Mouse (Mus musculus): ENCODE measurements around the gene Map6.

The Map6 gene

DNA sequence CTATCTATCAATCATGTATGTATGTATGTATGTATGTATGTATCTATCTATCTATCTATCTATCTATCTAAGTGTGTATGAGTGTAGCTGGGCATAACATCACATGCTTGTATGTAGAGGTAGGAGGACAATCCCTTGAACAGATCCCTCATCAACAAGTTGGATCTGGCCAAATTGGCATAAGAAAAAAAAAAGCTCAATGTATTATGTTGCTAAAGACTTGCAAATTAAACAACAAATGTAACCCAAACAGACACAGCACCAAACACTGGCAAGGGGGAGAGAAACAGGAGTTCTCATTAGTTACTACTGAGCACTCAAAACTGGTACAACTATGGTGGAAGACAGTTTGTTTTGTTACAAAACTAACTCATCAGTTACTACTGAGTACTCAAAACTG lies 2.6 kb upstream of the Map6 start:
- no peak for DNase-seq (ENCODE audit: low spot score)

DNA sequence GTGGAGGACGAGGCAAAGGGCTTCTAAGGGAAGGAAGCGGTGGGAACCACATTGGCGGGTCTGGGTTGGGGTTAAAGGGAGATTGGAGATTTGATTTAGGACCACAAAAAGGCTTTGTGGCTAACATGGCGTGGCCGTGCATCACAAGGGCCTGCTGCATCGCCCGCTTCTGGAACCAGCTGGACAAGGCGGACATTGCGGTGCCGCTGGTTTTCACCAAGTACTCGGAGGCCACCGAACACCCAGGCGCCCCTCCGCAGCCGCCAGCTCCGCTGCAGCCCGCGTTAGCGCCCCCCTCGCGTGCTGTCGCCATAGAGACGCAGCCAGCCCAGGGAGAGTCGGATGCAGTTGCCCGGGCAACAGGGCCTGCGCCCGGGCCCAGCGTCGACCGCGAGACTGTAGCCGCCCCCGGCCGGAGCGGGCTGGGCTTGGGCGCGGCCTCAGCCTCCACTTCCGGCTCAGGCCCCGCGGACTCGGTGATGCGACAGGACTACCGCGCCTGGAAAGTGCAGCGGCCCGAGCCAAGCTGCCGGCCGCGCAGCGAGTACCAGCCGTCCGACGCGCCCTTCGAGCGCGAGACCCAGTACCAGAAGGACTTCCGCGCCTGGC lies 754 bp downstream of the Map6 start:
- DNase-seq (ENCODE audit: low spot score), result peak; percentile 46

DNA sequence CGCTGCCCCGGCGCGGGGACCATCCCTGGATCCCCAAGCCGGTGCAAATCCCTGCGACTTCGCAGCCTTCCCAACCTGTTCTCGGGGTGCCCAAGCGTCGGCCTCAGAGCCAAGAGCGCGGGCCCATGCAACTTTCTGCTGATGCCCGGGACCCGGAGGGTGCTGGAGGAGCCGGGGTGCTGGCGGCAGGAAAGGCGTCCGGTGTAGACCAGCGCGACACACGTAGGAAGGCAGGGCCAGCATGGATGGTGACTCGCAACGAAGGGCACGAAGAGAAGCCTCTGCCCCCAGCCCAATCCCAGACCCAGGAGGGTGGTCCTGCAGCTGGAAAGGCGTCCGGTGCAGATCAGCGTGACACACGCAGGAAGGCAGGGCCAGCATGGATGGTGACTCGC lies 1.3 kb downstream of the Map6 start:
- no peak for DNase-seq (ENCODE audit: low spot score)

DNA sequence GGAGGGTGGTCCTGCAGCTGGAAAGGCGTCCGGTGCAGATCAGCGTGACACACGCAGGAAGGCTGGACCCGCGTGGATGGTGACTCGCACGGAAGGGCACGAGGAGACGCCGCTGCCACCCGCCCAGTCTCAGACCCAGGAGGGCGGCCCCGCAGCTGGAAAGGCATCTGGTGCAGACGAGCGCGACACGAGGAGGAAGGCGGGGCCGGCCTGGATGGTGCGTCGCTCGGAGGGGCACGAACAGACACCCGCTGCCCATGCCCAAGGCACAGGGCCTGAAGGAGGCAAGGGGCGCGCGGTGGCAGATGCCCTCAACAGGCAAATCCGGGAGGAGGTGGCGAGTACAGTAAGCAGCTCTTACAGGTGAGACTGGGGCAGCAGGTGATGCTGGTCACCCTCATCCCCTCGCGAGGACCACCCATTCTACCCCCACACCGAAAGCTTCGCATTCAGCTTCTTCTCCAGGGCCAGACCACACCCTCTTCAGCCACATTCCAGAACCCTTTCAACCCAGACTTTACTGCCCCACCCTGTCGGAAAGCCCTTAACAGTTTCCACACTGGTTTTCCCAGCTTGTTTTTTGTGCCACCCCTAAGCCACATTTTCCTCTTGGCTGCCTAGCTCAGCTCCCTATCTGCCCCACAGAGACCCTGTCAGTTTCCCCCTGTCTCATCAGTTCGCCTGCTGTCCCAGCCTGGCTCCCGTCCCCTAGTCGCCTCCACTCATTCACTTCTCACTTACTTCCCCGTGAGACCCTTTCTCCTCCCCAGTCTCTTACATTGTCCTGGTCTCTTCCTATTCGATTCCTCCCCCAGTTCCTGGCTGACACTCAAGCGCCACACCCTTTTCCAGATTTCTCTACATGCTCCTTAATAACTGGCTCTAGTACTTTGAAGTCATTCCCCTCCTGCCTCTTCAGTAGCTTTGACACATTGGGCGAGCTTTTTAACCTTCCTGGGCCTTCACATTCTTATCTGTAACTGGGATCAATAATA lies 2.0 kb downstream of the Map6 start:
- peak; percentile 9 for DNase-seq (ENCODE audit: low spot score)

DNA sequence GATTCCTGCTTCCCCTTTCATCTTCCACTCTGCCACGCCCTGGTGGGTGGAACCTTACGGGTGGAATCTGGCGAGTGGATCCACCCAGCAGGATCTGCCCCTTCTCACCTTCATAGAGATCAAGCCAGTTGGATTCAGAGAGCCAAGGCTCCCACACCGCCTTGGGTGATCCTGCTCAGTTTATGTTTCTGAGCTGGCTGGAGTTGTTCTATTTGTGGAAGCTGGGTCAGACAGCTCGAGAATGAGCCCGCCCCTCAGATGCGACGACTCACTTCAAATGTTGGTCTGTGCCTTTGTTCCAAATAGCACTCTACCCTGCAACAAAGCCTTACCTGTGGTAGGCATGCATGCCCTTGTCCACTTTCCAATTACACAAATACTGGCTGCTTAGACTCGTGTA lies 4.4 kb downstream of the Map6 start:
- no peak for DNase-seq (ENCODE audit: low spot score)

DNA sequence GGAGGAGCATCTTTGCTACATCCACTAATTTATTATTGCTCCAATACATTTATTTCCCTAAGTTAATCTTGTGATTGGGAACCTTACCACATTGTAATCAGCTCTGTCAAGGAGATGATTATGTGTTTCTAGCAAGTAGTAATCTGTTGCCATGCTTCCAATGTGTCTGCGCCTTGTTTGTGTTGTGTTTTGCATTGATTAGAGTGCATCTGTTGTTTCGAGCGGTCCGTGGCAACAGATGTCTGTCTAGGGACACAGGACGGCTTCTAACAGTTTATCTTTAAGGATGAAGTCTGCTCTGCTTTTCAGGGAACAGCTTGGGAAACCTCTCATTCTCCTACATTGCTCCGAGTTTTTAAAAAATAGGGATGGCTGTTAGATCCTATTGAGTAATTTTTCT lies 7.9 kb downstream of the Map6 start:
- DNase-seq (ENCODE audit: low spot score), result no peak

DNA sequence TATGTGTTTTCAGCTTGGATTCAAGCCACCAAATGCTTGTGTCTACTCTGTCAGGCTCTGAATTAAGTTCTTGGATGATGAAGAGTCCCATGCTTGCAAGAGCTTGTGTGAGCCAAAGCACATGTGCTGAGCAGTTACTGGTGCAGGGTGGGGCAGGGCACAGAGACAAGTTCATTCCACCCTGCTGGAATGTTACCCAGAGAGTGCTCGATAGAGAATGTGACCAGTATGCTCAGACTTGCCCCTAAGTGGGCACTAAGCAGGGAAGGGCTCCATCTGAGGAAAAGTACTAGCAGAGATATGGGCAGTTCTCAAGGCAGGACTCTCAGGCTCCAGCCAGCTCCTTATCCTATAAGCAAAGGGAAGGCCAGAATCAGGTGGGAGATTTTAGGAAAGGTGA lies 9.4 kb downstream of the Map6 start:
- no peak for DNase-seq (ENCODE audit: low spot score)

DNA sequence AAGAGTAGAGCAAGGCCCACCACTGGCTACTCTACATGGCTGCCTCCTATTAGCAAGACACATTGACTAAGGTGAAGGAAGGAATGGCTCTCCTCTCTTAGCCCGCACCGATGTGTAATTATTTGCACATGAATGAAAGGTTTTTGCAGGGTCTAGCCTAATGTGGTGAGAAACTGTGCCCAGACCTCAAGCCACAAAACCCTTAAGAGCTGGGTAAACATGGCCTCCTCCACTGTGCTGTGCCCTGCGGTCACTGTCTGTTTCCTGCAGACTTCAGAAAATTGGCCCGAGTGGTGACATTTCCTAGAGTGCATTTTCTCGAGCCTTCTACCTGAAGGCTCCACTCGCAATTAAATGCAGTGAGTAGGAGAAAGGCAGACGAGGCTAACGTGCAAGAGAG lies 11.1 kb downstream of the Map6 start:
- DNase-seq (ENCODE audit: low spot score), result no peak

DNA sequence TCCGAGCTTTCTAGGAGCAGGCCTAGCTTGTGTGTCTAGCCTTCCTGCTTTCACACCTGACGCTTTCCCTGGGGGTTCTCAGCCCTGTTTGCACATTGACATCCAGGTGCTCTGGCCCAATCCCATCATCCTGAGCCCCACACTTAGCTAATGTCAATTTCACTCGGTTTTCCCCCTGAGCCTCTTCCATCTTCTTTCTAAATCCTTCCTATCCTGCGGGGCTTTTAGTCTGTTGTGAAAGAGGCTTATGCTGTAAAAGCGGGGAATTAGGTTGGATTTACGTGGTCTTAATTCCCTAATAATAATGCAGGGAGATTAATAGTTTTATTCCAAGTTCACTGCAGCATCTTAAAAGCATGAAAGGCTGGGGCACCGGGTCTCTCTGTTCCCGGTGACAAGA lies 12.3 kb downstream of the Map6 start:
- DNase-seq (ENCODE audit: low spot score), result no peak

DNA sequence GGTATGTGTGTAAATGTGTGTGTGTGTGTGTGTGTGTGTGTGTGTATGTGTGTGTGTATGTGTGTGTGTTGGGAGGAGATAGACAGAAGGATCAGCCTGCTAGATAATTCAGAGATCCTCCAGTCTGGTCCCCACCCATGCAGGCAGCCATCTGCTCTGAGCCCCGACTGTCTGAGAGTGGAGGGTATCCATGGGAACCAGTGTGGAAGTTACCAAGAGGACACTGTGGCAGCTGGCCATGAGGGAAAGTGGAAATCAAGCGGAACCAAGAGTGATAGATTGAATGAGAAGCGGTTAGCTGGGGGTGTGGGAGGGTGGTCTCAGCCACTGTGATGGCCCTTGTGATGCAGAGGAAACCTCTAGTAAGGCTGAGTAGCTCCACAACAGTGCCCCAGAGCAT lies 20.0 kb downstream of the Map6 start:
- DNase-seq (ENCODE audit: low spot score), result no peak

DNA sequence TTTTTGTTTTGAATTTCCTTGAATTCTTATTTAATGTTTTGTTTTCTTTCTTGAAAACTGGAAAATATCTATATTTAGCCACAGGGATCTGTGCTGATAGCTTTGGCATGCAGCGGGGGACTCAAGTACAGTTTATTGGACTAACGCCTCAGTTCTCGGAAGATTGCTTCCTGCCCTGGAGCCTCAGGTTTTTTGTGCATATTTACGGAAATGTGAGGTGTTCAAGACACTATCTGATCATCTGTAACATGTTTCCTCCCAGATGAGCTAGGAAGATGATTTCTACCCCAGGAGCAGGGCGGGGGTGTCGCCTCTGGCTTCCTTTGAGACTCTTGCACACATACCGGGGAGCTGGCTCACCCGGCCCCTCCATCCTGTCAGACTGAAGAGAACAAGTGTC lies 22.8 kb downstream of the Map6 start:
- DNase-seq (ENCODE audit: low spot score), result no peak

DNA sequence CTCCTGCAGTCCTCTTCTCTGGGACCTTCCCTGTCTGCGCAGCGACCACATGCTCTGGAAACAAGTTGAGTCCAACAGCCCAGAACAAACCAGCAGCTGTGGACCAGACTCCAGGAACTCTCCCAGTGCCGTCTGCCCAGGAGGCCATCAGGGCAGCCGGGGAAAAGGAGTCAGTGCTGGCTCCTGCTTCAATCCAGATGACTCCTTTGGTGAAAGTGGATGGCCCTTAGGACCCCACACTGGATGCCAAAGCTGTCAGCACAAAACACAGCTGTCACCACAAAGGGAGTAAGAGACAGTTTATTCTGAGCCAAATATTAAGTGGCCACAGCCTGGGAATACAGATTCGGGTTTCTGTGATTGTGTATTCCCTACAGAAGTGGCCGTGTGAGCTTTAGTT lies 23.7 kb downstream of the Map6 start:
- DNase-seq (ENCODE audit: low spot score), result no peak

DNA sequence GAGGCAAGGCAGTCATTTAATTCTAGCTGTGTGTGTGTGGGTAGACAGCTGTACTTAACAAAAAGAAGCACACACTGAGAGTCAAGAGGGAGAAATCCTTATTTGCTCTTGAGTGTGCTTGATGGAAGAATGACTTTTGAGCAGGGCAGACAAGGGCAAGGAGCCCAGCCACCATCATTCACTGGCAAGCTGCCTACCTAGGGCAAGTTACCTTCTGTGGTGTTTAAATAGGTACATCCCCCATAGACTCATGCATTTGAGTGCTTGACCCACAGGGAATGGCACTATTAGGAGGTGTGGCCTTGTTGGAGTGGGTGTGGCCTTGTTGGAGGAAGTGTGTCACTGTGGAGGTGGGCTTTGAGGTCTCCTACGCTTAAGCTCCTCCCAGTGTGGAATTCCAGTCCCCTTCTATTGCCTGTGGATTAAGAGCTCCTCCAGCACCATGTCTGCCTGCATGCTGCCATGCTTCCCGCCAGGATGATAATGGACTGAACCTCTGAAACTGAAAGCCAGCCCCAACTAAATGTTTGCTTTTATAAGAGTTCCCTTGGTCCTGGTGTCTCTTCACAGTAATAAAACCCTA lies 27.0 kb downstream of the Map6 start:
- DNase-seq (ENCODE audit: low spot score), result no peak

DNA sequence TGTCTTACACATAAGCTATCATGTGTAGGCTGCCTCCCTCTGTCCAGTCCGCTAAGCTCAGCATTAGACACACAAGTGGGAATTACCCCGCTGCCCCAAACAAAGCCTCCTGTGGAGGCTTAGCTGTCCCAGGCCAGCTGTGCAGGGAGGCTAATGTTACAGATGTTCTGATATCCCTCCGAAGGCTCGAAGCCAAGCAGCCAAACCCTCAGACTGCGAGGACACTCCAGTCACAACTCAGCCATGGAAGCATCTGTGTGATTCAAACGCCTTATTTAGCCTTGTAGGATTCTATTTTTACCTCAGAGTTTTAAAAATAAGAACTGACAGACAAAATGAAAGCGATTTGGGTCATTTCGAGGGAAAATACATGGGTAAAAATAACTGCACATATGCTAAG lies 27.9 kb downstream of the Map6 start:
- no peak for DNase-seq (ENCODE audit: low spot score)

DNA sequence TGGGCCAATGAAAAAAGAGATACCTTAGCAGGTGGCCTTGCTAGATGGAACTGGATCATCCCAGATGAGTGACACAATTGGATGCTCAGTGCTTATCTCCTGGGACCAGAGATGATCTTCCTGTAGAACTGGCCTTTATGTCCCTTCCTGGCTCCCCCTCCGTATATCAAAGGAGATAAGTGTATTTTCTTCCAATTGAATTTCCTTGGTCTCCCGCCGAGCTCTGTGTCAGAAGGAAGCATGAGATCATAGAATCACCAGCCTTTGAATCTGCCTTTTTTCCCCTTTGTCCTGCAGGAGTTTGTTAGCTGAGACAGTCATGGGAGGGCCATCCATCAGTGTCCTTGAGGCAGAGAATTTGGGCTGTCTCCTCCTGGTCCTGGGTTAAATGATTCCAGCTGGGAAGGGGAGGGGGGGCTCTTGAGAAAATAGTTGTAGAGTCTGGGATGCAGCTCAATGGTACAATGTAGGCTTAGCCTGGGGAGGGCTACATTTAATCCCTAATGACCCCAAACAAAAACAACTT lies 33.5 kb downstream of the Map6 start:
- no peak for DNase-seq (ENCODE audit: low spot score)

DNA sequence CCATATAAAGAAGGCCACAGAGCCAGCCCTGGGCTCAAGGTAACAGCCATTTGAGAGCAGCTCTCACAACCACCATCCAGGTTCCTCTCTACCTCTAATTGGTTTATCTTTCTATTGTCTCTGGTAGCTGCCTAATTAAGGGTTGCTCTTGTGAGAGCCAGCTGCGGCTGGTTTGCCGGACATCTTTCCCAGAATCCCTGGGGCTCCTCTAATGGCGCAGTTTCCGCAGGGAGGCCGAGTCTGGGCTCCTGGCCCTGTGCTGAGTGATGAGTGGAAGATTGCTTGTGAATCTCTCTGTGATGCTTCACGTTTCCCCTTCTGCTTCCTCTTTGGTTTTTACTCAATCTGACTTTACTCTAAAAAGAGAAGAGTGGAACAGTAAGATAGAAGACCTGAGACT lies 36.8 kb downstream of the Map6 start:
- no peak for DNase-seq (ENCODE audit: low spot score)

DNA sequence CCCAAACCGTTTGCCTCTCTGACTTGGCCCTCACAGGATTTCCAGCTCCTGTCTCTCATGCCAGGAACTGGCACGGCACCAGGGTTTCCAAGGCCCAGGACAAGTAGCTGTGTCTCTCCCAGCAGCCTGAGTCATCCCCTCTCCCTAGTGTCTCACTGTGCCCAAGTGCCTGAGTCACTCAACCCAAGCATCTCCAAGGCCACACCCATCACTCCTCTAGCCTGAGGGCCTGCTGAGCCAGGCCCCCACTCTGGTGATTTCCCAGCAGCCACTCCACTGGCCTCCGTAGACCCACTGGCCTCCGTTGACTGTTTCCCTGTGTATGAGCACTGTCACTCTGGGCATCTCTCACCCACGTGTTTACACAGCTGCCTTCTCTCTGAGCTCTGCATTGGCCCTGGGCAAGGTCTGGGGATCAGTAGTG lies 37.7 kb downstream of the Map6 start:
- peak; percentile 59 for DNase-seq (ENCODE audit: low spot score)

DNA sequence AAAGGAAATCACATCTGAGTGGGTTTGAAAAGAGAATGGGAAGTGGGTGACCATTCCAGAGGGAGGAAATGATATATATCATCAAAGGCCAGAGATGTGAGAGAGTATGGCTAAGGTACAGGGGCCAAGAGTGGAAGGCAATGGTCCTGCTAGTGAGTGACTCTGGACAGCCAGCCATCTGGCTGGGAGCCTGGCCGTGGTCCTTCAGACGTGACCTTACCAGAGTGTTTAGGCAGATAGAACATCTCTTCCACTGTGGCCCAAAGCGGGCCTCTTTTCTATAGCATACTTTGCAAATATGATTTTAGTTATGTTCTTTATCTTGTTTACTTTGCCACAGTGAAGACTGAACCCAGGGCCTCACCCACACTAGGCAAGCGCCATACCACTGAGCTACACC lies 38.4 kb downstream of the Map6 start:
- no peak for DNase-seq (ENCODE audit: low spot score)

DNA sequence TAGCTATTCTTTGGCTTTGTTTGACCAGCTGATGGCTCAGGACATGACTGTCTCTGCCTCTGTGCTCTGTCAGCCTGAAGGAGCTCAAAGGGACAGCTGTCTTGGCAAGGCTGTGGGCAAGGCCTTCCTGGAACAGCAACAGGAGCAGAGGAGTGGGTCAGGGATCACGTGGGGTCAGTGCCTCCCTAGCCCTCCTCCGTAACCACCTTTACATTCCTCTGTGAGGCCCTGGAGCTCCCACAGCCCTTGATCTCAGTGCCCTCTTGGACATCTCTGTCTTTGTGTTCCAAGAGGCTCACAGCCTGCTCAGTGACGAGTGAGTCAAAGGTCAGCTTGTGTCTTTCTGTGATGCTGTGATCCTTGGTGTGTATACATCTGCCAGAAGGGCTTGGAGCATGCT lies 39.4 kb downstream of the Map6 start:
- no peak for DNase-seq (ENCODE audit: low spot score)

DNA sequence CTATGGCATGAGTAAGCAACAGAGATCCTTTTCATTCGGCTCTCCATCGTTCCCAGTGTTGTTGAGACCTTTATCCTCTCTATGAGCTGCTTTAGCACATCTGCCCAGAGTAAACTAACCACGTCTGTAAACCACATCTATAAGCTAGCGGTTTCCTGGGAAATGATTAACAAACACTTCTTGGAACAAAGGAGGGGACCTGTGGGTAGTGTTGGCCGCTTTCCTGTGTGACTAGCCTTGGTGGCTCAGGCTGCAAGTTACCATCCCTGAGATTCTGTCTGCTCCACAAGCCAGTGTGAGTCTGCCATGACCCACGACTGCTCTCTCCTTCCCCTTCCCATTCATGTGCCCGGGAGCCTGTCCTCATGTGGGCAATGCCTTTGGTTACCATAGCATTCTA lies 44.2 kb downstream of the Map6 start:
- DNase-seq (ENCODE audit: low spot score), result no peak

DNA sequence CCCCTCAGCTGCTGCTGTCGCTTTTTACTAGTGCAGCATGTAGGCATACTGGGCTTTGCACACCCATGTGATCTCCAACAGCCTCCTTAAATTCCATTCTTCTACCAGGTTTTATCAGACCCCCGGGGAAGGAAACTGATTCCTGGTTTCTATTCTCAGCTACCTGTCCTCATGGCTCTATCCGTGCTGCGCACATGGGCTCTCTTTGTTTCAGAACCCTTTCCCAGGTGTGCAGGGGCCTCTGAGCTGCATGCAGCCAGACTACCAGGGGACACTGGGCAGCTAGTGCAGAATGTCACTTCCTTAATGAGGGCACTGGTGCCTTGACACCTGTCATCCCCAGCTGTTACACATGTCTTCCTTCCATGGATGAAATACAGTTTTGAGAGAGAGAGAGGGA lies 44.8 kb downstream of the Map6 start:
- DNase-seq (ENCODE audit: low spot score), result no peak

DNA sequence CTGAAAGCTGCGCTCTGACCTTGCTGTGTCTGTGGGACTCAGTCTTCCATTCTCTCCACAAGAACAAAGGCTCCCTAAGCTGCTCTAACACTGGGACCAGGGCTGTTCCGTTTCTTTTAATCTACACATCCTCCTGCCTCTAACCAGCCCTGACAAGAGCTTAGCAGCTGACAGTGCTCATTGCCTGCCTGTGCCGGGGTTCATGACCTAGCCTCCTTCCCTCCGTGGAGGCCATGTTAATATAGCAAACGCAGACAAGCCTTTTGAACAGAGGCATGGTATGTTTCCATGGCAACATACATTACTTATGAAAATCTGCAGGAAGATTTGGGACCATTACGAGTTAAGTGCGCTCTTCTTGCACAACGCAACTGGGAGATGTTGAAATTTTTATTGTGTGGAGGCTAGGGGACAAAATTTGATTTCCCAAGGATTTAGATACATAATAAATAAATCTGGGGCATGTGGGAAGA lies 45.5 kb downstream of the Map6 start:
- no peak for DNase-seq (ENCODE audit: low spot score)

DNA sequence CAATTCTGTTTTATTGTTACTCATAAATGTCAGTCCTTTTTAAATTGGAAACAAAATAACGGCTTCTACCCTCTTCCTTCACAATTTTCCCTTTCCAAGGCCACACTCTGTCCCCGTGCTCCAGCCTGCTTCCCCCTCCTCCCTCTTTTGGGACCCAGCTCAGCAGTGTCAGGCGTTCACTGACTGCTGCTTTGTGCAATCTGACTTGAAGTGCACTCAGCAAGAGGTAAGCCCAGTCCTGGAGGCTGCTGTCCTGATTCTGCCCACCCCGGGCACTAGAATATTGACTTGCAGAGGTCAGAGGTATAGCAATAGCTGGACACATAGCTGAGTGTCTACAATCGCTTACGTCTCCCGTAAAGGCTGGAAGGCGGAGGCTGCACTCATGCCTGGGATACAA lies 46.0 kb downstream of the Map6 start:
- no peak for DNase-seq (ENCODE audit: low spot score)

All from urinary bladder, postnatal 25 days (tissue).